Mouse (Mus musculus) heart, postnatal 0 days (tissue): Measurements from ENCODE around the gene Mylk.

Experiments
- CTCF ChIP-seq: IDR thresholded peaks from 2 replicates; pipeline ENCODE4 v1.5.1; 2016; ENCODE audit warnings: antibody characterized with exemption, control low read depth, low read depth
- EP300 ChIP-seq: IDR thresholded peaks from 2 replicates; pipeline ENCODE4 v1.6.1; 2016; ENCODE audit warnings: antibody characterized with exemption, low read depth

- TF ChIP-seq CTCF (no peak), EP300 (no peak)
Measured at GRCm38 (mm10) chr16:34758205-34758604, 13.2 kb downstream of the Mylk start.
